Mouse (Mus musculus) kidney, adult 2 months (tissue): ENCODE data around the gene Kremen2.

Experiments
- CTCF ChIP-seq: fragments of 200-500 bp; conservative IDR thresholded peaks from 2 replicates; pipeline ENCODE4 v1.5.1; 2011; ENCODE audit warnings: low read depth, mild to moderate bottlenecking, control low read depth, low read length, moderate library complexity, mixed read lengths; ENCODE audit not compliant: insufficient read depth, insufficient read length
- POLR2A ChIP-seq: fragments of 200-500 bp; IDR thresholded peaks from one replicate; pipeline ENCODE4 v1.6.1; 2011; ENCODE audit warnings: low read depth, low read length, control low read depth

DNA sequence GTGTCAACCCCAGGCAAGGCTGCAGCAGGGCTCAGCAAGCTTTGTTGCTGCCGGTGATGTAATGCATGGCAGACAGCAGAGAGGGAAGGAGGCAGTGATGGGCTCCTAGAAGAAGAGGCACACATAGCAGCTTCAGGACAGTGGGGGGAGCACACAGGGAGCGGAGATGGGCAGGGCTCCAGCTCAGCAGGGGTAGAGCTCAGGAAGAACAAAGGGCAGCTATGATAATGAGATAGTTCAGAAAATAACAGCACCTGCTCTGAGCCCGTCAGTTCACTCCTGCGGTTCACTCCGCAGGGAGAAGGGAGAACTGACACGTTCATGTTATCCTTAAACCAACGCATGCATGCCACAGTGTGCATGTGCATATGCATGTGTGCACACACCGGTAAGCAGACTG lies 13.2 kb upstream of the Kremen2 start:
- TF ChIP-seq CTCF (no peak), POLR2A (no peak)
